Mouse (Mus musculus) ovary, adult 2 months (tissue): ENCODE results near the gene Eps8l1. TPM values are rescaled to one million over a fixed set of nuclear protein-coding genes. Genes with fewer than 3 reads are reported as not detected.

Experiments used
- polyA plus RNA-seq: library from polyadenylated mRNA; depleted of rRNA; stranded (reverse); fragments of >200 nt; gene quantifications from 2 replicates; pipeline ENCODE4 v1.2.3, GENCODE M21; 2012; rRNA removed

Eps8l1 gene
- 8.2 and 11.3 TPM in 2 replicates for polyA plus RNA-seq

DNA sequence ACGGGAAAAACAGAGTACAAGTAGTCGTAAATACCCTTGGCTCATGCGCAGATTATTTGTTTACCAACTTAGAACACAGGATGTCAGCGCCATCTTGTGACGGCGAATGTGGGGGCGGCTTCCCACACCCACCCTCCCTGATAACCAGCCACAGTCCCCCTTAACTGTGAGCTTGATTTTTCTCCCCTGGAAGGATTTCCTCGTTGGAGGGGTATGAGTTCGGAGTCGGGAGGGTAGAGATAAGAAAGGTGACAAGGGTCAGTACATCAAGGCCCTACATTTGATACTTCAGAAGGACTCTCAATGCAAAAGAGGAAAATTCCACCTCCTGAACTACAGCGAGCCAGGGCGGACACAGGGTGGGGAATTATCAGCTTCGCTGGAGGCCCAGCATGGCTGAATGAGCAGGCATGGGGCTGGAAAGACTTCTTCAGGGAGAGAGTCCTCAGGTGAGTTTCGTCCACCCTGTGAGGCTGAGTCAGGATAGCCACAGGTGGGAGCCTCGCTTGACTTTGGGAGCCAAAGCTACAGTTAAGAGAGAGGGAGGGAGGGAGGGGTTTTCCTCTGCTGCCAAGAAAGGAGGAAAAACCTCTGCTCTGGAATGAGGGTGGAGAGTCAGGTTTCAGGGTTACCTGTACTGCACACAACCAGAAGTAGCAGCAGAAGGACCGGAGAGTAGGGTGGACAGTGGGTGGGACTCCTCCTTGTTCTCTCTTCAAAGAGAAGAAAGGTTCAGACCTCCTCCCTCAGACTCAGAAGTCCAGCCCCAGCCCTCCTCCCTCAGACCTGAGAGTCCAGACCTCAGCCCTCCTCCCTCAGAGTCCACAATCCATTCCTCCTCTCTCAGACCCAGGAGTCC, at the start of gene Eps8l1:
Gene Eps8l1, plus strand, starts transcription at position 99 of the 859 bp plus-strand sequence.

GRCm38 (mm10) chr7:4445216-4445791, 15.2 kb upstream of the Eps8l1 start, which contains the start of gene Rdh13:
TSS of gene Rdh13 (minus strand) at chr7:4445649.

GRCm38 (mm10) chr7:4501558-4502397, 41.3 kb downstream of the Eps8l1 start, which contains the start of gene Ppp1r12c:
TSS of gene Ppp1r12c (minus strand) at chr7:4501680.

GRCm38 (mm10) chr7:4516332-4517050, 56.0 kb downstream of the Eps8l1 start, which contains the start of gene Tnnt1:
TSS of gene Tnnt1 (minus strand) at chr7:4516382.

DNA sequence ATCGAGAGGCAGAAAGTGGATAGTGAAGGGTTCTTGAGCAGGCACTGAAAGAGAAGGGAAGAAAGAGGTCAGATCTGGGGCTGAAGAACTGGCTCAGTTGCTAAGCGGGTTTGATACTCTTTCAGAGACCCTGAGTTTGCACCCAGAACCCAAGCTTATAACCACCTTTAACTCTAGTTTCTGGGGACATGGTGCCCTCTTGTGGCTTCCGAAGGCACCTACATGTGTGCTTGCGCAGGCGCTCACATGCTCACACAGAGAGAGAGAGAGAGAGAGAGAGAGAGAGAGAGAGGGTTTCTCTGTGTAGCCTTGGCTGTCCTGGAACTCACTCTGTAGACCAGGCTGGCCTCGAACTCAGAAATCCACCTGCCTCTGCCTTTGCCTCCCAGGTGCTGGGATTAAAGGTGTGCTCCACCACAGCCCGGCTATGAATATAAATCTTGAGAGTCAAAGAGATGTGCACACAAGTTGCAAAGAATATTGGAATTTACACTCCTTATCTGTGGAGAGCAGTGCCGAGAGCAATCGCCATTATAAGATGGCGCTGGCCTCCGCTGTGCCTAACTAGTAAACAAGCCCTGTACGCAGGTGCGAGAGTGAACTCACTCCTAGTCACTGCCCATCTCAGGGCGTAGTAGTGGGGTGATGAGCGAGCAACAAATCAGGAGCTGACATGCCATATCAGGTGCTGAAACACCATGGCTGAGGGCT, 63.9 kb downstream of the Eps8l1 start, which contains the start of gene Tnni3:
Gene Tnni3, minus strand, starts transcription at position 18 of the 711 bp plus-strand sequence.

Other genes with a start within 250 kb of the Eps8l1 start
- gene Lilra5, start 222.9 kb upstream of the Eps8l1 start, polyA plus RNA-seq, result 0.25 and 0.31 TPM in 2 replicates
- 0.20 and 0.32 TPM in 2 replicates for gene Ncr1, start 123.0 kb upstream of the Eps8l1 start, polyA plus RNA-seq
- gene Gp6, start 62.9 kb upstream of the Eps8l1 start, polyA plus RNA-seq, result not detected in 2 replicates
- 18.7 and 19.6 TPM in 2 replicates for gene Rdh13, start 15.0 kb upstream of the Eps8l1 start, polyA plus RNA-seq
- gene Ppp1r12c, start 41.0 kb downstream of the Eps8l1 start, polyA plus RNA-seq, result 96.9 and 134 TPM in 2 replicates
- 1.5 and 2.1 TPM in 2 replicates for gene Tnnt1, start 55.7 kb downstream of the Eps8l1 start, polyA plus RNA-seq
- 215 and 244 TPM in 2 replicates for gene Tnni3, start 63.6 kb downstream of the Eps8l1 start, polyA plus RNA-seq
- gene Dnaaf3, start 71.8 kb downstream of the Eps8l1 start, polyA plus RNA-seq, result 13.4 and 14.9 TPM in 2 replicates
- 6.4 and 7.0 TPM in 2 replicates for gene Syt5, start 86.9 kb downstream of the Eps8l1 start, polyA plus RNA-seq
- 0.18 and 0.23 TPM in 2 replicates for gene Ptprh, start 143.4 kb downstream of the Eps8l1 start, polyA plus RNA-seq
- 14.0 and 15.4 TPM in 2 replicates for gene Tmem86b, start 170.7 kb downstream of the Eps8l1 start, polyA plus RNA-seq
- 124 and 125 TPM in 2 replicates for gene Ppp6r1, start 198.3 kb downstream of the Eps8l1 start, polyA plus RNA-seq
- gene Hspbp1, start 224.4 kb downstream of the Eps8l1 start, polyA plus RNA-seq, result 85.5 and 91.1 TPM in 2 replicates
- gene Brsk1, start 229.9 kb downstream of the Eps8l1 start, polyA plus RNA-seq, result 12.9 and 13.8 TPM in 2 replicates